30 mouse cellular contexts compared by ENCODE assay signal in the genomic region with DNA sequence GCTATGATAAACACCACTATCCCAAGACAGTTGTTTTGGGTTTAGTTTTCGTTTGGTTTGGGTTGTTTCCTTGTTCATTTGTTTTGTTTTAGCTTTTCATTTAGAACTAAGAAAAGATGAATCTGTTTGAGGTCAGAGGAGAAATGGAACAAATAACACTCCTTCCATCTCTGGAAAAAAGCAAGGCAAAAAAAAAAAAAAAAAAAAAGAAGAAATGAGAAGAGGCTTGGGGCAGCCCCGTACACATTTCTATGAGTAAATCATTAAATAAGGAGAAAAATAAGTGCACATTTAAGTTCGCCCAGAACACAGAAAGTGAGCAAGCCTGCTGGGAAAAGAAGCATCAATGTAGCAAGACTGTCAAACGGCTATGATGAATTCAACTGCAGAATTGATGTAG.
"Had no signal": no experiment of that assay in that cellular context is flagged by ENCODE, and none has a peak within 500 bp of the region (broad histone marks: within the 10 kb centered on the region; RNA-seq: fewer than 3 reads in every experiment).

No protein-coding gene starts in this region.

- H3K27ac ChIP-seq: heart, embryonic 10.5 days; heart, embryonic 13.5 days; heart, embryonic 15.5 days; hindbrain, embryonic 10.5 days; hindbrain, embryonic 12.5 days; hindbrain, embryonic 13.5 days; hindbrain, embryonic 14.5 days; hindbrain, embryonic 15.5 days; hindbrain, postnatal 0 days; intestine, embryonic 15.5 days; kidney, embryonic 15.5 days; kidney, postnatal 0 days; left cerebral cortex, adult 2 months had no signal

- H3K36me3 ChIP-seq: heart, embryonic 10.5 days; heart, embryonic 15.5 days; hindbrain, embryonic 12.5 days; hindbrain, embryonic 15.5 days; intestine, embryonic 15.5 days; kidney, embryonic 15.5 days had no signal

- H3K4me2 ChIP-seq: heart, embryonic 11.5 days; heart, embryonic 12.5 days; heart, embryonic 13.5 days; heart, embryonic 15.5 days; hindbrain, embryonic 12.5 days; hindbrain, embryonic 13.5 days; hindbrain, embryonic 14.5 days; hindbrain, embryonic 15.5 days; intestine, embryonic 15.5 days; kidney, embryonic 15.5 days had no signal

- H3K4me1 ChIP-seq: heart, embryonic 10.5 days; heart, embryonic 12.5 days; heart, embryonic 13.5 days; heart, embryonic 15.5 days; hindbrain, embryonic 10.5 days; hindbrain, embryonic 12.5 days; hindbrain, embryonic 15.5 days; intestine, embryonic 15.5 days; kidney, embryonic 15.5 days had no signal

- H3K9me3 ChIP-seq: heart, embryonic 10.5 days; heart, embryonic 12.5 days; heart, embryonic 13.5 days; heart, embryonic 15.5 days; hindbrain, embryonic 10.5 days; hindbrain, embryonic 12.5 days; hindbrain, embryonic 13.5 days; hindbrain, embryonic 15.5 days; intestine, embryonic 15.5 days; kidney, embryonic 15.5 days had no signal

- H3K9ac ChIP-seq: heart, embryonic 12.5 days; heart, embryonic 13.5 days; heart, embryonic 15.5 days; hindbrain, embryonic 12.5 days; hindbrain, embryonic 13.5 days; hindbrain, embryonic 14.5 days; hindbrain, embryonic 15.5 days; intestine, embryonic 15.5 days; kidney, embryonic 15.5 days had no signal

- DNase-seq: heart, postnatal 10 days; heart, postnatal 14 days; heart, postnatal 36 days; heart, postnatal 4 days; kidney, adult 11 months; kidney, adult 18-20 months; kidney, adult 2 months; kidney, adult 8-10 months; kidney, adult 9 months; kidney, postnatal 10 days; kidney, postnatal 14 days; kidney, postnatal 25 days; kidney, postnatal 36 days; kidney, postnatal 4 days; layer of hippocampus, postnatal 36 days had no signal

- H3K4me3 ChIP-seq: heart, embryonic 10.5 days; heart, embryonic 12.5 days; heart, embryonic 13.5 days; heart, embryonic 15.5 days; hindbrain, embryonic 10.5 days; hindbrain, embryonic 12.5 days; hindbrain, embryonic 13.5 days; hindbrain, embryonic 15.5 days; intestine, embryonic 15.5 days; kidney, embryonic 15.5 days; left cerebral cortex, adult 2 months had no signal

- H3K27me3 ChIP-seq: heart, embryonic 12.5 days; heart, embryonic 13.5 days; heart, embryonic 15.5 days; hindbrain, embryonic 12.5 days; hindbrain, embryonic 13.5 days; hindbrain, embryonic 15.5 days; intestine, embryonic 15.5 days; kidney, embryonic 15.5 days had no signal
